Mouse (Mus musculus): ENCODE measurements around the gene Tmem240. TPM values are rescaled to one million over a fixed set of nuclear protein-coding genes. Genes with fewer than 3 reads are reported as not detected.
"Not testable (repeated sequence)": the region's sequence is repeated elsewhere in the genome, so short reads cannot be mapped to it uniquely, and the experiment has no call there.

The Tmem240 gene
- polyA plus RNA-seq, 1 experiment from 2014 or later, result 0.84 TPM

- WGBS, result 81% methylated on average over 3 of the region's 3 CpGs
- Histone ChIP-seq H3K4me2 (replicated peaks) (no peak overlapping the region), H3K4me1 (replicated peaks) (peaks cover 41% of the 10 kb centered on the region), H3K36me3 (no peaks in the 10 kb centered on the region), H3K9ac (no peak overlapping the region), H3K27me3 (replicated peaks) (no peaks in the 10 kb centered on the region), H3K4me3 (replicated peaks) (no peak overlapping the region), H3K9me3 (no peaks in the 10 kb centered on the region), H3K27ac (peak overlapping the region; percentile 37)
- no peak for ATAC-seq
These were observed 41.3 kb downstream of the Tmem240 start for GRCm38 (mm10) chr4:155775855-155776254.

- H3K4me2 ChIP-seq (replicated peaks), result no peak overlapping the region
- no peaks in the 10 kb centered on the region for H3K36me3 ChIP-seq
- no peaks in the 10 kb centered on the region for H3K9me3 ChIP-seq
- H3K9ac ChIP-seq, result no peak overlapping the region
- ATAC-seq, result no peak
- H3K4me3 ChIP-seq (replicated peaks), result no peak overlapping the region
- H3K27ac ChIP-seq, result 0 out of 2 replicates have a peak overlapping the region, but pooled peaks have one; percentile 6
- 52% methylated on average over 2 of the region's 2 CpGs for WGBS
- H3K4me1 ChIP-seq (replicated peaks), result peaks cover 38% of the 10 kb centered on the region; the same call in 1 of the 2 replicates
- H3K27me3 ChIP-seq (replicated peaks), result no peaks in the 10 kb centered on the region
These were observed 42.2 kb downstream of the Tmem240 start for GRCm38 (mm10) chr4:155776704-155777335.

- Histone ChIP-seq H3K4me2 (replicated peaks) (no peak overlapping the region), H3K27me3 (replicated peaks) (no peaks in the 10 kb centered on the region), H3K4me3 (replicated peaks) (no peak overlapping the region), H3K27ac (no peak overlapping the region), H3K9me3 (no peaks in the 10 kb centered on the region), H3K9ac (no peak overlapping the region), H3K4me1 (replicated peaks) (peaks cover 35% of the 10 kb centered on the region; the same call in 1 of the 2 replicates), H3K36me3 (no peaks in the 10 kb centered on the region)
- 76% methylated on average over 2 of the region's 2 CpGs for WGBS
- ATAC-seq, result no peak
These were observed 43.2 kb downstream of the Tmem240 start for GRCm38 (mm10) chr4:155777816-155778215.

GRCm38 (mm10) chr4:155779498-155779897, 44.9 kb downstream of the Tmem240 start:
- H3K4me2 ChIP-seq (replicated peaks), result no peak overlapping the region
- H3K27ac ChIP-seq, result no peak overlapping the region
- 82% methylated on average over 4 of the region's 4 CpGs for WGBS
- H3K27me3 ChIP-seq (replicated peaks), result no peaks in the 10 kb centered on the region
- no peak overlapping the region for H3K9ac ChIP-seq
- H3K9me3 ChIP-seq, result no peaks in the 10 kb centered on the region
- H3K4me1 ChIP-seq (replicated peaks), result peaks cover 26% of the 10 kb centered on the region
- H3K36me3 ChIP-seq, result no peaks in the 10 kb centered on the region
- H3K4me3 ChIP-seq (replicated peaks), result no peak overlapping the region
- ATAC-seq, result no peak

GRCm38 (mm10) chr4:155780895-155781294, 46.3 kb downstream of the Tmem240 start:
- no peak for ATAC-seq
- Histone ChIP-seq H3K27me3 (replicated peaks) (no peaks in the 10 kb centered on the region), H3K4me2 (replicated peaks) (no peak overlapping the region), H3K9me3 (no peaks in the 10 kb centered on the region), H3K4me1 (replicated peaks) (peaks cover 16% of the 10 kb centered on the region), H3K9ac (no peak overlapping the region), H3K36me3 (no peaks in the 10 kb centered on the region), H3K4me3 (replicated peaks) (no peak overlapping the region), H3K27ac (peak overlapping the region; percentile 62)
- 24% methylated on average over 6 of the region's 6 CpGs for WGBS

GRCm38 (mm10) chr4:155783486-155784080, 49.0 kb downstream of the Tmem240 start:
- H3K27ac ChIP-seq, result peak overlapping the region; percentile 90; the same call in 1 of the 2 replicates
- peak overlapping the region; percentile 60 for H3K4me3 ChIP-seq (replicated peaks)
- peak overlapping the region; percentile 87 for H3K4me2 ChIP-seq (replicated peaks)
- H3K9me3 ChIP-seq, result no peaks in the 10 kb centered on the region
- no peaks in the 10 kb centered on the region for H3K36me3 ChIP-seq
- peaks cover 2% of the 10 kb centered on the region; the same call in 1 of the 2 replicates for H3K4me1 ChIP-seq (replicated peaks)
- H3K9ac ChIP-seq, result peak overlapping the region; percentile 74
- H3K27me3 ChIP-seq (replicated peaks), result no peaks in the 10 kb centered on the region
- ATAC-seq, result no peak
- WGBS, result 36% methylated on average over 16 of the region's 16 CpGs

GRCm38 (mm10) chr4:155784081-155784701, 49.6 kb downstream of the Tmem240 start:
- peak; percentile 94 for ATAC-seq
- Histone ChIP-seq H3K9me3 (no peaks in the 10 kb centered on the region), H3K36me3 (no peaks in the 10 kb centered on the region), H3K27ac (peak overlapping the region; percentile 90), H3K4me1 (replicated peaks) (peaks cover 2% of the 10 kb centered on the region; the same call in 1 of the 2 replicates), H3K27me3 (replicated peaks) (no peaks in the 10 kb centered on the region), H3K4me3 (replicated peaks) (peak overlapping the region; percentile 60), H3K9ac (peak overlapping the region; percentile 74), H3K4me2 (replicated peaks) (peak overlapping the region; percentile 87)
- WGBS, result under 1% methylated on average over 52 of the region's 52 CpGs

- Histone ChIP-seq H3K9me3 (no peaks in the 10 kb centered on the region), H3K27me3 (replicated peaks) (no peaks in the 10 kb centered on the region), H3K9ac (no peak overlapping the region), H3K36me3 (no peaks in the 10 kb centered on the region), H3K4me2 (replicated peaks) (no peak overlapping the region), H3K4me1 (replicated peaks) (peaks cover 2% of the 10 kb centered on the region; the same call in 1 of the 2 replicates), H3K4me3 (replicated peaks) (no peak overlapping the region), H3K27ac (no peak overlapping the region)
- no peak for ATAC-seq
- WGBS, result 87% methylated on average over 10 of the region's 10 CpGs
These were observed 50.6 kb downstream of the Tmem240 start for GRCm38 (mm10) chr4:155785246-155785645.

- H3K27ac ChIP-seq, result no peak within 1 kb of the TSS
- ATAC-seq, result no peak
- peaks cover 2% of the 10 kb centered on the region; the same call in 1 of the 2 replicates for H3K4me1 ChIP-seq (replicated peaks)
- H3K9ac ChIP-seq, result no peak within 1 kb of the TSS
- WGBS, result 62% methylated on average over 5 of the region's 5 CpGs
- no peaks in the 10 kb centered on the region for H3K36me3 ChIP-seq
- H3K4me2 ChIP-seq (replicated peaks), result peak within 1 kb of the TSS; percentile 87
- no peaks in the 10 kb centered on the region for H3K9me3 ChIP-seq
- H3K4me3 ChIP-seq (replicated peaks), result peak within 1 kb of the TSS; percentile 60; the same call in 1 of the 2 replicates
- H3K27me3 ChIP-seq (replicated peaks), result no peaks in the 10 kb centered on the region
These were observed 51.2 kb downstream of the Tmem240 start, which contains the start of gene Tmem88b for GRCm38 (mm10) chr4:155785819-155786218. Gene Tmem88b, minus strand, starts transcription at chr4:155785874.

GRCm38 (mm10) chr4:155788300-155788699, 53.7 kb downstream of the Tmem240 start:
- H3K27ac ChIP-seq, result no peak overlapping the region
- no peak for ATAC-seq
- no peak overlapping the region for H3K9ac ChIP-seq
- H3K4me1 ChIP-seq (replicated peaks), result no peaks in the 10 kb centered on the region; the same call in 1 of the 2 replicates
- H3K9me3 ChIP-seq, result no peaks in the 10 kb centered on the region
- no peak overlapping the region for H3K4me3 ChIP-seq (replicated peaks)
- H3K4me2 ChIP-seq (replicated peaks), result no peak overlapping the region
- no peaks in the 10 kb centered on the region for H3K36me3 ChIP-seq
- H3K27me3 ChIP-seq (replicated peaks), result no peaks in the 10 kb centered on the region
- WGBS, result 76% methylated on average over 3 of the region's 3 CpGs

GRCm38 (mm10) chr4:155788833-155789232, 54.2 kb downstream of the Tmem240 start:
- not testable (repeated sequence) for H3K27ac ChIP-seq; H3K36me3 ChIP-seq; H3K4me2 ChIP-seq (replicated peaks); H3K4me3 ChIP-seq (replicated peaks); ATAC-seq; H3K4me1 ChIP-seq (replicated peaks); H3K27me3 ChIP-seq (replicated peaks); H3K9me3 ChIP-seq; H3K9ac ChIP-seq
- WGBS, result 77% methylated on average over 4 of the region's 4 CpGs

GRCm38 (mm10) chr4:155790021-155790489, 55.5 kb downstream of the Tmem240 start, which contains the start of gene Ankrd65:
Gene Ankrd65, plus strand, starts transcription at chr4:155790439.
- no peak within 1 kb of the TSS for H3K9ac ChIP-seq
- no peaks in the 10 kb centered on the region for H3K36me3 ChIP-seq
- no peak within 1 kb of the TSS for H3K27ac ChIP-seq
- ATAC-seq, result 0 out of 2 replicates have a peak, but pooled peaks have one; percentile 18
- H3K4me3 ChIP-seq (replicated peaks), result no peak within 1 kb of the TSS
- H3K9me3 ChIP-seq, result no peaks in the 10 kb centered on the region
- no peaks in the 10 kb centered on the region for H3K4me1 ChIP-seq (replicated peaks)
- no peak within 1 kb of the TSS for H3K4me2 ChIP-seq (replicated peaks)
- H3K27me3 ChIP-seq (replicated peaks), result no peaks in the 10 kb centered on the region
- WGBS, result 85% methylated on average over 3 of the region's 3 CpGs

Data from intestine, embryonic 15.5 days (tissue).